Mouse (Mus musculus): ENCODE results near the gene Aph1a.
"Not testable (repeated sequence)": the region's sequence is repeated elsewhere in the genome, so short reads cannot be mapped to it uniquely, and the experiment has no call there.

The Aph1a gene

GRCm38 (mm10) chr3:95893606-95894316 is at the start of gene Aph1a:
TSS of gene Aph1a (plus strand) at chr3:95893969.
- DNase-seq (ENCODE audit: low spot score), result peak; percentile 97

GRCm38 (mm10) chr3:95850611-95851010 is 43.2 kb upstream of the Aph1a start:
- no peak for DNase-seq (ENCODE audit: low spot score)

GRCm38 (mm10) chr3:95851317-95851716 is 42.5 kb upstream of the Aph1a start:
- DNase-seq (ENCODE audit: low spot score), result no peak

- peak; percentile 98 for DNase-seq (ENCODE audit: low spot score)
Observed at GRCm38 (mm10) chr3:95855502-95856089, 38.2 kb upstream of the Aph1a start, which contains the start of gene Prpf3. TSS of gene Prpf3 (minus strand) at chr3:95855885.

- peak; percentile 30 for DNase-seq (ENCODE audit: low spot score)
Observed at GRCm38 (mm10) chr3:95856115-95856514, 37.7 kb upstream of the Aph1a start.

GRCm38 (mm10) chr3:95857050-95857449 is 36.7 kb upstream of the Aph1a start:
- DNase-seq (ENCODE audit: low spot score), result not testable (repeated sequence)

- DNase-seq (ENCODE audit: low spot score), result not testable (repeated sequence)
Observed at GRCm38 (mm10) chr3:95858278-95858677, 35.5 kb upstream of the Aph1a start.

GRCm38 (mm10) chr3:95860323-95860722 is 33.4 kb upstream of the Aph1a start:
- peak; percentile 20 for DNase-seq (ENCODE audit: low spot score)

GRCm38 (mm10) chr3:95861216-95861615 is 32.6 kb upstream of the Aph1a start:
- peak; percentile 16 for DNase-seq (ENCODE audit: low spot score)

GRCm38 (mm10) chr3:95861796-95862195 is 32.0 kb upstream of the Aph1a start:
- peak; percentile 84 for DNase-seq (ENCODE audit: low spot score)

- no peak for DNase-seq (ENCODE audit: low spot score)
Observed at GRCm38 (mm10) chr3:95863578-95863977, 30.2 kb upstream of the Aph1a start.

- DNase-seq (ENCODE audit: low spot score), result no peak
Observed at GRCm38 (mm10) chr3:95865050-95865449, 28.7 kb upstream of the Aph1a start.

GRCm38 (mm10) chr3:95865571-95865970 is 28.2 kb upstream of the Aph1a start:
- DNase-seq (ENCODE audit: low spot score), result no peak

- no peak for DNase-seq (ENCODE audit: low spot score)
Observed at GRCm38 (mm10) chr3:95866071-95866470, 27.7 kb upstream of the Aph1a start.

GRCm38 (mm10) chr3:95867408-95867807 is 26.4 kb upstream of the Aph1a start:
- no peak for DNase-seq (ENCODE audit: low spot score)

GRCm38 (mm10) chr3:95870976-95871375 is 22.8 kb upstream of the Aph1a start:
- no peak for DNase-seq (ENCODE audit: low spot score)

GRCm38 (mm10) chr3:95871392-95871867 is 22.3 kb upstream of the Aph1a start, which contains the start of gene Mrps21:
TSS of gene Mrps21 (minus strand) at chr3:95871519.
- DNase-seq (ENCODE audit: low spot score), result peak; percentile 92

GRCm38 (mm10) chr3:95872048-95872447 is 21.7 kb upstream of the Aph1a start:
- DNase-seq (ENCODE audit: low spot score), result no peak

GRCm38 (mm10) chr3:95879063-95879462 is 14.7 kb upstream of the Aph1a start:
- no peak for DNase-seq (ENCODE audit: low spot score)

GRCm38 (mm10) chr3:95881979-95882815 is 11.6 kb upstream of the Aph1a start, which contains the start of gene Ciart:
TSS of gene Ciart (minus strand) at chr3:95882251.
- peak; percentile 98 for DNase-seq (ENCODE audit: low spot score)

GRCm38 (mm10) chr3:95882816-95883425 is 10.8 kb upstream of the Aph1a start:
- DNase-seq (ENCODE audit: low spot score), result peak; percentile 82

GRCm38 (mm10) chr3:95884400-95884799 is 9.4 kb upstream of the Aph1a start:
- no peak for DNase-seq (ENCODE audit: low spot score)
